Mouse (Mus musculus): ENCODE measurements around the gene Tfeb. TPM values are rescaled to one million over a fixed set of nuclear protein-coding genes. Genes with fewer than 3 reads are reported as not detected.

The Tfeb gene
- polyA plus RNA-seq, 1 experiment from 2014 or later: 30.0 TPM

DNA sequence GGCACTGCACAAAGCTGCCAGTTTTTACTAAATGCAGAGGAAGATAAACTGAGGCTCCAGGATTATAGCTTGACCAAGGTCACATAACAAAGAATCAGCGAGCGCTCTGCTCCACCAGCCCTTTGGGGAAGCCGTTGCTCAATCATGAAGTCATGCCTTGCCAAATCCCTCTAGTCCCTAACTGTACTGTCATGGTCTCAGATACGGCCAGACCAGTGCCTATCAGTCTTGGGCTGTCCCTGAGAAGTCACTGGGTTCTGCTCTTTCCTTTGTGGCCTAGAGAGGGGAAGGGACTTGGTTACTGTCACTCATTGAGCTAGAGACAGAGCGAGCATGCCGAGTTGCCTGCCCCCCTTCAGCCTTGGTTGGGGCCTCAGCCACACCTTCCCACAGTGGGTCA is 47.6 kb downstream of the Tfeb start:
- H3K36me3 ChIP-seq (ENCODE audit: control insufficient read depth, insufficient read depth): peaks cover 27% of the 10 kb centered on the region
- no peak overlapping the region for H3K27ac ChIP-seq (ENCODE audit: low read depth, low read length)
- H3K4me3 ChIP-seq (ENCODE audit: low read depth, low read length): no peak overlapping the region
- H3K9me3 ChIP-seq (ENCODE audit: control insufficient read depth): no peaks in the 10 kb centered on the region
- H3K9ac ChIP-seq (ENCODE audit: low read depth, low read length): no peak overlapping the region
- no peaks in the 10 kb centered on the region; the same call in 1 of the 2 replicates for H3K4me1 ChIP-seq (replicated peaks; ENCODE audit: control insufficient read depth, insufficient read depth, low read length)
- TF ChIP-seq CTCF (IDR thresholded peaks at IDR 0.05; ENCODE audit: low read depth): no peak
- no peaks in the 10 kb centered on the region for H3K27me3 ChIP-seq (replicated peaks; ENCODE audit: control insufficient read depth, insufficient read depth, low read length)
- 61% methylated on average over 6 of the region's 6 CpGs for WGBS
- H3K4me2 ChIP-seq (replicated peaks; ENCODE audit: low read depth): no peak overlapping the region
- no peak for ATAC-seq

DNA sequence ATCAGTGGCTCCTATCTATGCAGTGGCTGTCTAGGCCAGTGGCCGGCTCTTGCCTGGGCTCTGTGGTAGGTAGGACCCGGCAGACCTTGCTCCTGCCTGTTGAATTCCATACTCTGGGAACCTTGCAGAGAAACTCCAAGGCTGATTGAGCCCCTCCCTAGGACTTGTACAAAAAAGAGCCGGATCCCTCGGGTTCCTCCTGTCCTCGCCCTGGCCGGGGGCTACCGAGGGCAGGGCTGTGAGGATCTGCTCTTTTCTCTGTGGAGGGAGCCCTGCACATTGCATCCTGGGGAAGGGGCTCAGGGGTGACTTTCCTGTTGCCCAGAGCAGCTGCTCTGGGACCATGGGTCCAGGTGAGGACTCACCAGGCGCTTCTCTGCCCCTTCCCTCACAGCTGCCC is 50.8 kb downstream of the Tfeb start:
- no peak overlapping the region; the same call in 1 of the 2 replicates for H3K9ac ChIP-seq (ENCODE audit: low read depth, low read length)
- H3K4me2 ChIP-seq (replicated peaks; ENCODE audit: low read depth): no peak overlapping the region
- WGBS: 63% methylated on average over 8 of the region's 8 CpGs
- no peak overlapping the region for H3K4me3 ChIP-seq (ENCODE audit: low read depth, low read length)
- H3K27ac ChIP-seq (ENCODE audit: low read depth, low read length): no peak overlapping the region
- ATAC-seq: no peak
- no peaks in the 10 kb centered on the region; the same call in 1 of the 2 replicates for H3K4me1 ChIP-seq (replicated peaks; ENCODE audit: control insufficient read depth, insufficient read depth, low read length)
- H3K9me3 ChIP-seq (ENCODE audit: control insufficient read depth): no peaks in the 10 kb centered on the region
- peaks cover 45% of the 10 kb centered on the region for H3K36me3 ChIP-seq (ENCODE audit: control insufficient read depth, insufficient read depth)
- TF ChIP-seq CTCF (IDR thresholded peaks at IDR 0.05; ENCODE audit: low read depth): no peak
- no peaks in the 10 kb centered on the region for H3K27me3 ChIP-seq (replicated peaks; ENCODE audit: control insufficient read depth, insufficient read depth, low read length)

DNA sequence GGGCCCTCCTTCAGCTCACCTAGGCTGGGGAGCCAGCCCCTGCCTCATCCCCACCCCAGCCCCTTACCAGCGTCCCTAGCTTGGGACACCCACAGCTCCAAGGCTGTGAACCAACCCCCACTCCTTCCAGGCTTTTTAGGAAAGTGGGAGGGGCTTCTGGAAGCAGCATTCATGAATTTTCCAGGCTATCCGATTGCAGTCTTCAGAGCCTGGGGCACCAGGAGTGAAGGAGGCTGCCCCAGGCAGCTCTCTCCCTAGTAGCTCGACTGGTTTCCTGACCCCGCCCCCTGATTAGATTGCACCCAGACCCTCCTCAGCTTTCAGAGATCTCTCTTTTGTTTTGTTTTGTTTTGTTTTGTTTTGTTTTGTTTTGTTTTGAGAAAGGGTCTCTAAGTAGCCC is 51.5 kb downstream of the Tfeb start:
- H3K9me3 ChIP-seq (ENCODE audit: control insufficient read depth): no peaks in the 10 kb centered on the region
- no peak for ATAC-seq
- H3K36me3 ChIP-seq (ENCODE audit: control insufficient read depth, insufficient read depth): peaks cover 45% of the 10 kb centered on the region
- H3K27ac ChIP-seq (ENCODE audit: low read depth, low read length): no peak overlapping the region
- H3K4me1 ChIP-seq (replicated peaks; ENCODE audit: control insufficient read depth, insufficient read depth, low read length): no peaks in the 10 kb centered on the region; the same call in 1 of the 2 replicates
- no peak for TF ChIP-seq CTCF (IDR thresholded peaks at IDR 0.05; ENCODE audit: low read depth)
- 16% methylated on average over 4 of the region's 4 CpGs for WGBS
- H3K27me3 ChIP-seq (replicated peaks; ENCODE audit: control insufficient read depth, insufficient read depth, low read length): no peaks in the 10 kb centered on the region
- H3K4me2 ChIP-seq (replicated peaks; ENCODE audit: low read depth): no peak overlapping the region
- H3K4me3 ChIP-seq (ENCODE audit: low read depth, low read length): no peak overlapping the region
- H3K9ac ChIP-seq (ENCODE audit: low read depth, low read length): no peak overlapping the region

DNA sequence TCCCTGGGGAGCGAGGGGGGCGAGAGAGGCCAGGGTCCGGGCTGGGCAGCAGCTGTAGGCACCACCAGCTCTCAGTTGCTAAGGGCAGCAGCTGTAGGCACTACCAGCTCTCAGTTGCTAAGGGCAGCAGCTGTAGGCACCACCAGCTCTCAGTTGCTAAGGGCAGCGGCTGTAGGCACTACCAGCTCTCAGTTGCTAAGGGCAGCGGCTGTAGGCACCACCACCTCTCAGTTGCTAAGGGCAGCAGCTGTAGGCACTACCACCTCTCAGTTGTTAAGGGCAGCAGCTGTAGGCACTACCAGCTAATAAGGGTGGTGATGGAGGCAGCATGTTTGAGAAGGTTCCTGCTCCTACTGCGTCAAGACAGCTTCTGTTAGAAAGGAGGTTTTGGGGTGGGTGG is 52.2 kb downstream of the Tfeb start:
- Histone ChIP-seq H3K4me1 (replicated peaks; ENCODE audit: control insufficient read depth, insufficient read depth, low read length) (no peaks in the 10 kb centered on the region; the same call in 1 of the 2 replicates), H3K4me3 (ENCODE audit: low read depth, low read length) (no peak overlapping the region), H3K27ac (ENCODE audit: low read depth, low read length) (no peak overlapping the region), H3K27me3 (replicated peaks; ENCODE audit: control insufficient read depth, insufficient read depth, low read length) (no peaks in the 10 kb centered on the region), H3K36me3 (ENCODE audit: control insufficient read depth, insufficient read depth) (peaks cover 45% of the 10 kb centered on the region), H3K9ac (ENCODE audit: low read depth, low read length) (no peak overlapping the region), H3K4me2 (replicated peaks; ENCODE audit: low read depth) (no peak overlapping the region), H3K9me3 (ENCODE audit: control insufficient read depth) (no peaks in the 10 kb centered on the region)
- ATAC-seq: no peak
- WGBS: 84% methylated on average over 6 of the region's 6 CpGs
- TF ChIP-seq CTCF (IDR thresholded peaks at IDR 0.05; ENCODE audit: low read depth): no peak

DNA sequence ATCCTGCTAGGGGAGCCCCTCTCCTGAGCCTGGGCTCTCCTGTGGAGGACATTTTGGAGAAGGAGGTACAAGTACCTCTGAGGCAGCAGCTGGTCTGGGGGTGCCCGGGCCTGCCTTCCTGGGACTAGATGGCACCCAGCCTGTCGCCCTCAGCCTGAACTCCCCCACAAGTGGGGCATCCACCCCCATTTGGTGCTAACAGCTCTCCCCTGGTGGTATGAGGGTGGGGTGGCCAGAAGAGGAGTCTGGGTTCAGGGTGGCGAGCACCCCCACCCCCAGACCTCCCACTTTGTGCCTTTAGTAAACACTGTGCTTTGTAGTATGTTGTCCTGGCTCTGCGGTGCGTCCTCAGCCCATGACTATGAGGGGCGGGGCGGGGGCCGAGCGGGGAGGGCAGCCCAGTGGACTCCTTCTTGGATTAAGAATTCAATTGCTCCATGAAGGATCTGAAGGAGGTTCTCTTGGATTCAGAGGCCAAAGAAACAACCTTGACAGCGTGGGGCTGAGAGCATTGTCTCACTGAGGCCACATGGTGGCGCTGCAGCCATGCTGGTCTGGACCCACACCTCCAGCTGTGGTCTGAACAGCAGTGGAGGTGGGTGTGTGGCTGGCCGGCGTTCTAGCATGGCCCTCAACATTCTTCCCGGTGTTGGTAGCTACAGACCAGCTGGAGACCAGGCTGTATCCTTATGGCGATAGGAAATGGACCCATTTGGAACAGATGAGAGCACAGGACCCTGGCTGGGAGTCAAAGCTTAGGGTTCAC is 55.5 kb downstream of the Tfeb start:
- ATAC-seq: peak; percentile 62
- Histone ChIP-seq H3K9me3 (ENCODE audit: control insufficient read depth) (no peaks in the 10 kb centered on the region), H3K4me1 (replicated peaks; ENCODE audit: control insufficient read depth, insufficient read depth, low read length) (no peaks in the 10 kb centered on the region; the same call in 1 of the 2 replicates), H3K36me3 (ENCODE audit: control insufficient read depth, insufficient read depth) (peaks cover 37% of the 10 kb centered on the region), H3K27me3 (replicated peaks; ENCODE audit: control insufficient read depth, insufficient read depth, low read length) (no peaks in the 10 kb centered on the region), H3K9ac (ENCODE audit: low read depth, low read length) (no peak overlapping the region), H3K27ac (ENCODE audit: low read depth, low read length) (no peak overlapping the region), H3K4me2 (replicated peaks; ENCODE audit: low read depth) (no peak overlapping the region), H3K4me3 (ENCODE audit: low read depth, low read length) (no peak overlapping the region)
- WGBS: 31% methylated on average over 15 of the region's 15 CpGs
- peak; percentile 98 for TF ChIP-seq CTCF (IDR thresholded peaks at IDR 0.05; ENCODE audit: low read depth)

DNA sequence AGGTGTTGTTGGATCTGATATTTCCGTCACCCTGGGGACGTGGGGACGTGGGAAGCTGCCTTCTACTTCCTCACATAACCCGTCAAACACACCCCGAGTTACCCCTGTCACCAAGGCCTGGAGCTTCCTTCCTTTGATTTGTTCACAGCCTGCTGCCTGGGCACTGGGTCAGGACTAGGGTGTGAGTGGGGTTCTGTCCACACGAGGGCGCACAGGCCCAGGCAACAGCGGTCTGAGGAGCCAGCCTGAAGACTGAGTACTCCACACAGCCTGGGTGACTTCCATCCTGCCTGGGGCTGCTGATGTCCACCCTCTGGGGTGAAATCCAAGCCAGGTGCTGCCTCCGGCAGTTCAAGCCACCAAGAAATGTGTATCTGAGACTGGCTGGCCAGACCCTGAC is 56.5 kb downstream of the Tfeb start:
- WGBS: 10% methylated on average over 9 of the region's 9 CpGs
- Histone ChIP-seq H3K9ac (ENCODE audit: low read depth, low read length) (no peak overlapping the region), H3K4me2 (replicated peaks; ENCODE audit: low read depth) (no peak overlapping the region), H3K36me3 (ENCODE audit: control insufficient read depth, insufficient read depth) (peaks cover 28% of the 10 kb centered on the region; the same call in 1 of the 2 replicates), H3K27me3 (replicated peaks; ENCODE audit: control insufficient read depth, insufficient read depth, low read length) (no peaks in the 10 kb centered on the region), H3K4me1 (replicated peaks; ENCODE audit: control insufficient read depth, insufficient read depth, low read length) (no peaks in the 10 kb centered on the region; the same call in 1 of the 2 replicates), H3K9me3 (ENCODE audit: control insufficient read depth) (no peaks in the 10 kb centered on the region), H3K27ac (ENCODE audit: low read depth, low read length) (no peak overlapping the region), H3K4me3 (ENCODE audit: low read depth, low read length) (no peak overlapping the region)
- ATAC-seq: peak; percentile 58
- TF ChIP-seq CTCF (IDR thresholded peaks at IDR 0.05; ENCODE audit: low read depth): peak; percentile 97
